Mouse (Mus musculus) thymus, adult 2 months (tissue): ENCODE data around the gene Irx4.

ENCODE experiments used
- CTCF ChIP-seq: fragments of 200-500 bp; IDR thresholded peaks from 2 replicates; pipeline ENCODE4 v1.5.1; 2012; ENCODE audit warnings: mild to moderate bottlenecking, control low read depth, low read length, moderate library complexity, borderline replicate concordance; ENCODE audit not compliant: control insufficient read depth, poor library complexity, insufficient read depth; ENCODE audit errors: extremely low read depth
- POLR2A ChIP-seq: fragments of 200-500 bp; IDR thresholded peaks from 2 replicates; pipeline ENCODE4 v1.6.1; 2012; ENCODE audit warnings: mild to moderate bottlenecking, low read length, control low read depth, moderate library complexity; ENCODE audit not compliant: control insufficient read depth, poor library complexity, insufficient read depth; ENCODE audit errors: extremely low read depth

- TF ChIP-seq CTCF (no peak), POLR2A (no peak)
Measured at GRCm38 (mm10) chr13:73269251-73269650, 9.0 kb downstream of the Irx4 start.
